Mouse (Mus musculus) common myeloid progenitor, adult 5-6 weeks (primary cell): Measurements from ENCODE around the gene Pkn3. TPM values are rescaled to one million over a fixed set of nuclear protein-coding genes. Genes with fewer than 3 reads are reported as not detected.
"Not testable (repeated sequence)": the region's sequence is repeated elsewhere in the genome, so short reads cannot be mapped to it uniquely, and the experiment has no call there.

Experiments used
- ATAC-seq: replicated peaks from 2 replicates; pipeline ENCODE4 v1.8.0; 2016; ENCODE audit warnings: low read depth, mild to moderate bottlenecking, moderate TSS enrichment, inconsistent platforms; ENCODE audit not compliant: poor library complexity, severe bottlenecking
- total RNA-seq: library from RNA; stranded (forward); fragments of 200-1000, 187-1606 nt; gene quantifications from 2 replicates; pipeline ENCODE4 v1.2.3, GENCODE M21; 2017

Pkn3 gene
- total RNA-seq = 11.8 and 22.9 TPM in 2 replicates

GRCm38 (mm10) chr2:30077502-30078348, at the start of gene Pkn3:
Pkn3 (plus strand) TSS chr2:30077684.
- ATAC-seq = peak; percentile 74

GRCm38 (mm10) chr2:30032244-30032846, 45.1 kb upstream of the Pkn3 start:
- peak; percentile 66; the same call in 1 of the 2 replicates for ATAC-seq

GRCm38 (mm10) chr2:30032957-30033356, 44.5 kb upstream of the Pkn3 start:
- ATAC-seq = no peak

- ATAC-seq = no peak
Observed at GRCm38 (mm10) chr2:30037762-30038161, 39.7 kb upstream of the Pkn3 start.

GRCm38 (mm10) chr2:30038370-30038769, 39.1 kb upstream of the Pkn3 start:
- no peak for ATAC-seq

- ATAC-seq = no peak
Observed at GRCm38 (mm10) chr2:30039687-30040086, 37.8 kb upstream of the Pkn3 start.

GRCm38 (mm10) chr2:30042445-30042844, 35.0 kb upstream of the Pkn3 start:
- ATAC-seq = peak; percentile 87

GRCm38 (mm10) chr2:30044550-30044949, 32.9 kb upstream of the Pkn3 start:
- ATAC-seq = no peak

- ATAC-seq = no peak
Observed at GRCm38 (mm10) chr2:30047127-30047526, 30.4 kb upstream of the Pkn3 start.

GRCm38 (mm10) chr2:30048101-30048501, 29.4 kb upstream of the Pkn3 start:
- no peak for ATAC-seq

GRCm38 (mm10) chr2:30048699-30049388, 28.6 kb upstream of the Pkn3 start, which contains the start of gene Wdr34:
Wdr34 (minus strand) TSS chr2:30048881.
- peak; percentile 95 for ATAC-seq

- 0 out of 2 replicates have a peak, but pooled peaks have one; percentile 26 for ATAC-seq
Observed at GRCm38 (mm10) chr2:30049831-30050230, 27.7 kb upstream of the Pkn3 start.

- 0 out of 2 replicates have a peak, but pooled peaks have one; percentile 39 for ATAC-seq
Observed at GRCm38 (mm10) chr2:30051992-30052761, 25.3 kb upstream of the Pkn3 start.

- not testable (repeated sequence) for ATAC-seq
Observed at GRCm38 (mm10) chr2:30055310-30055709, 22.2 kb upstream of the Pkn3 start.

GRCm38 (mm10) chr2:30056736-30057135, 20.7 kb upstream of the Pkn3 start:
- no peak for ATAC-seq

GRCm38 (mm10) chr2:30057223-30057904, 20.1 kb upstream of the Pkn3 start, which contains the start of gene Set:
Set (plus strand) TSS chr2:30057378.
- peak; percentile 65 for ATAC-seq

- no peak for ATAC-seq
Observed at GRCm38 (mm10) chr2:30058418-30058817, 19.1 kb upstream of the Pkn3 start.

- ATAC-seq = peak; percentile 41
Observed at GRCm38 (mm10) chr2:30061215-30062166, 16.0 kb upstream of the Pkn3 start.
